Mouse (Mus musculus): ENCODE results near the gene Ggact.

The Ggact gene

GRCm38 (mm10) chr14:122913657-122914056, at the start of gene Ggact:
Ggact (minus strand) TSS chr14:122913757.
- DNase-seq (ENCODE audit: low read depth, low spot score) = no peak

DNA sequence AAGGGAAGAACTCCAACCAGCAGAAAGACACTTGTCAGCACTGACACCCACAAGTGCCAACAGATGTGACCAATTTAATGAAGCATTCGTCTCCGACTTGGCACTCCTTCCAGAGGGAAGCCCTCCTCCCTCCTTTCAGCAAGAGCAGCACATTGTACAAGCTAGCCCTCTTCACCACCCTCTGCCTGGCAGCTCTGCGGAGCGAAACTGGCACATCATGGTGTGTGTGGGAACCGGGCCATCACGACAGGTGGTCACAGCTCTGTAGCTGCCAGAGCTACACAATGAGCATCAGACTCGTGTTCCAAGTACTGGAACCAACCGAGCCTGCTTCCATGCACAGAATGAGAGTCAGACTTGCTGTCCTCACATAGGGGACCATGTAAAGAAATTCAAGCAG, 44.4 kb upstream of the Ggact start:
- no peak for DNase-seq (ENCODE audit: low read depth, low spot score)

- DNase-seq (ENCODE audit: low read depth, low spot score) = peak; percentile 41
Observed at GRCm38 (mm10) chr14:122953331-122953730, 39.8 kb upstream of the Ggact start.

GRCm38 (mm10) chr14:122952556-122952955, 39.0 kb upstream of the Ggact start:
- no peak for DNase-seq (ENCODE audit: low read depth, low spot score)

DNA sequence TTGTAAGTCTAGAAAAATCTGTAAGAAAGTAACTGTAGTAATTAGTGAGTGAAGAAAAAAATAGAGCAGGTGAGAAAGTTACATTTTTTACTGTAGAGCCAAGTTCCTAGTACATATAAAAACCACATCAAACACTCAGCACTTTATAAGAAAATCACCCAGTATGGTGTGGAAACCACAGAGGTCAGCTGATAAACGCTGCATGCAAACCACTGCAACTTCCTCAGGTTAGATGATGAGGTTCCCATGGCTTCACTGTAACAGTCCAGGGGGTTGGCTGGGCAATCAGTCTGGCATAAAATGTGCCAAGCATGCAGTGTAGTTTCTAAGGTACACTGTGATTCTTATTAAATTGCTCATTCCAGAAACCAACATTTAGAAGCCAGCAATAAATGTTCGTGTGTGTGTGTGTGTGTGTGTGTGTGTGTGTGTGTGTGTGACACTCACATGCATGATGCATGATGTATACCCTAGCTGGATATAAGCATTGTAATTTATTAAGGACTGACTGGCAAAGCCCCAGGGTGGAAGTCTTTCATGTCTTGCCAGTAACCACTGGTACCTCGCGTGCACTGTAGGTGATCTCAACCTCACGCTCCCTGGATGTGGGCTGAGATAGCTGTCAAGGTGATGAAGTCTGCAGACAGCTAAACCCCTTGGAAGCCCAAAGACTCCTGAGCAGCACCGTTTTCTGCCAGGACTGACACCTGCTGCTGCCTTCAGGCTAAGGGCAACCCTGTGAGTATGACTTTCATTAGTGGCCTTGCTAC, 38.3 kb upstream of the Ggact start:
- no peak for DNase-seq (ENCODE audit: low read depth, low spot score)

DNA sequence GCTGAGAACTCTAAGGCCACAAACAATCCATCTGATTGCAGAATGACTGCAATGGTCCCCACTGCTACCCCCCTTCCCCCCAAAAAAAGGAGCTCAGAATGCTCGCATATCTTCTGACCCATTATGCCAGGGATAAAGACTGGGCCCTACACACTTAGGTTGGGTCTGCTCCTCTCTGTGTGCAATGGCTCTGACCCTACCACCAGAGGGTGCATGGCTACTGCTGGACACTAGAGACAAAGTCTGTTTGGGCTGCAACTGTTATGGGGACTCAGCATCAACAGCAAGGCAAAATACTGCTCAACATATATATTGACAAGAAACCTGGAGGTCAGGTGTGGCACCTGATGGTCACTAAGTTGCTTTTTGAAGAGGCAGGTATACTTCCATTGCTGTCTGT, 37.4 kb upstream of the Ggact start:
- no peak for DNase-seq (ENCODE audit: low read depth, low spot score)

DNA sequence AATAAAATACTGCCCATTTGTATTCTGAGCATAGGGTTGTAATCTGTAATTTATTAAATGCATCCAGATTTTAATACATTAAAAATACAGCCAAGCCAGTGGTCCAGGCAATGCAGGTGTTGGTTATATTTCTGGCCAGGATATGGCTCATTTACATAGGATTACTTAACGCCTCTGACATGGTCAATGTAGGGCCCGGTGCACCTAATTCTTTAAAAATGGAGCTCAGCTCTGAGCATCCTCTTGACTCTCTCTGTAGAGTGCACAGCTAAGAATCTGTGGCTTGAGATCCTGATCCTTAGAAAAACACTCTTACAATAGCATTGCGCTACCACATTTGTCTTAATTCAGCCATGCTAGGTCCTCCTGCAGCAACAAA, 29.9 kb upstream of the Ggact start:
- no peak for DNase-seq (ENCODE audit: low read depth, low spot score)

DNA sequence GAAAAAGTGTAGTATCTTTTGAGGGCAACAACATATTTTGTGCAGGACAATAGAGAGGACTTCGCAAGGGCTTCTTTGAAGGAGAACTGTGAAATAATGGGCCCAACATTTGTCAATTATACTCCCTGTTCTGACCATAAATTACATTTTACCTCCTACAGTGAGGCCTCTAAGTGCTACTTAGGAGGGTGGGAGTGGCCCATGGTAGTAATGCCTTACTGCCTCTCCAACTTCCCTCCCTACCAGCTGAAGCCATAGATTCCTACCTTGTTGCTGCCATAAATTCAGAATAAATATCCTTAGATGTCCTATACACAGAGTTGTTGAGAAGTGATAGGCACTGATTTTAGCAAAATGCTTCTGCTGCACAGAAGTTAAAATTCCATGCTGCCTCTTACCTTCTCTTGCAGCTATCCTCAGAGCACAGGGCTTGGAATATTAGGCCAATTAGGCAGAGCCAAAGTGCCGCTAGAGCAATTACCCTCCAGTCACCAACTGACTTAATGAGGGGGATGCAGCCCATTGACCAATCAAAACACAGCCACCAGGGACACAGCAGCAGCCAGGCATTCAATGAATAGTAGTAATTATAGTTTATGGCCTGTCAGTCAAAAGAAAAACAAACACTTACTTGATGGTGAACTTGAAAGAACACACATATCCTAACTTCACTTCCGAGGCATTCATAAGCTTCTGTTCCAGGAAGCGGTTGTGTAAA, 29.4 kb upstream of the Ggact start:
- no peak for DNase-seq (ENCODE audit: low read depth, low spot score)

- no peak for DNase-seq (ENCODE audit: low read depth, low spot score)
Observed at GRCm38 (mm10) chr14:122936460-122936859, 22.9 kb upstream of the Ggact start.

DNA sequence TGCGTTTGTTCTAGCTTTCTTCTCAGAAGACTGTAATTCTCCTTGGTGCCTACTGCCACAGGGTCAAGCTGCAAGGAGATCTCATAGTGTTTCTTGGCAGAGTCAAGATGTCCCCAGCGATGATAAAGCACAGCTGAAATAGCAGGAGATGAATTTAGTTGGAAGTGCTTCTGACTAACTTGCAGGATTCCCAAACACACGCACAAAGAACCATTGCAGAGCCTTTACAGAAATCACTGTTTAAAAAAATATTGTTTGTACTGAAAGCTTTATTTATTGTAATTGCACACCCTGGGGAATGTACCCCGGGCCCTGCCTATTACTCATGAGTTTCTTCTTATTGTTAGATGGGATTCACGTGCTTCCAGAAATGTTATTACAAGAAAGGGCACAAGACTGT, 6.5 kb upstream of the Ggact start:
- no peak for DNase-seq (ENCODE audit: low read depth, low spot score)

DNA sequence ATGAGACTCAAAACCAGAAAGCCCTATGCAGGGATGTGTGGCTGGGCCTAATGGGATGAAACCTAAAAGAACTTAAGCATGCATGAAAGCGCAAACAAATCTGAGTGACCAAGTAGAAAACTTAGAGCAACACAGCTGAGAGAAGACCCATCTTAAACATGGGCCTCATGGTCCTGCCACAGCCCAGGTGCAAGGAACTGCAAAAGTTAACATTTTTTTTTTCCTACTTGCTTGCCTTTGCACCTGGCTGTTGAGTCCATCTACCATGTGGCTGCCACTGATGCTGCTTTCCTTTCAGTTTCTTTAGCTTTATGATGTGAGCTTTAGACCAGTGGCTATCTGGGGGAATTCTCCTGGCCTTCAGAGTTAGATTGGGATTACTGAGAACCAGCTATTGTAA, 4.1 kb upstream of the Ggact start:
- DNase-seq (ENCODE audit: low read depth, low spot score) = no peak

DNA sequence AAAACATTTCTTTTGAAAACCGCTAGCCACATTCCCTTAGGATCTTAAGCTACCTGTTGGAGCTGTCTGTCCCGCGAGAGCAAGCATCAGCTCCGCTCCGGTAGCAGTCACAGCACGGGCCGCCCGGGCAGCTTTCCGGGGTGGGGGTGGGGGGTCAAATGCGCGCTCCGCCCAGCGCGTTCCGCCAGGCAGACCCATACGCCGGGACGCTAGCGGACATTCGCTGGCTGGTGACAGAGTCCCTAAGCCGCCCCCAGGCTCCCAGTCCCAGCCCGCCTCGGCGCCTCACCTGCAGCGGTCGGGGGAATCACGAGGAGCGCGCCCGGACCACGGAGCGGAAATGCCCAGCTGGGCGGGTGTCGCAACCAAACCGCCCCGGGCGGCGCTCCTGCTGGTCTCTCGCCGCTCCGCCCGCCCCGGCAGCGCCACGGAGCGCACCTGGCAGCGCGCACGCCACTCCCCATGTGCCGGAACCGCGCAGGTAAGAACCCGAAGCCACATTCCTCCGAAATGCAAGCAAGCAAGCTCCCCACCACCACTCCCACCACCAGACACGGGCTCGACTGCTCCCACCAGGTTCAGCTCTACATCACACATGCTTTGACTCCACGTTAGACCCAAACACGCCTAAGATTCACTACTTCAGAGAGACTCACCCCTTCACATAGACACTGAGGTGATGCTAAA, 602 bp downstream of the Ggact start:
- peak; percentile 29 for DNase-seq (ENCODE audit: low read depth, low spot score)

GRCm38 (mm10) chr14:122912137-122912536, 1.4 kb downstream of the Ggact start:
- DNase-seq (ENCODE audit: low read depth, low spot score) = no peak

- DNase-seq (ENCODE audit: low read depth, low spot score) = no peak
Observed at GRCm38 (mm10) chr14:122911265-122911664, 2.3 kb downstream of the Ggact start.

DNA sequence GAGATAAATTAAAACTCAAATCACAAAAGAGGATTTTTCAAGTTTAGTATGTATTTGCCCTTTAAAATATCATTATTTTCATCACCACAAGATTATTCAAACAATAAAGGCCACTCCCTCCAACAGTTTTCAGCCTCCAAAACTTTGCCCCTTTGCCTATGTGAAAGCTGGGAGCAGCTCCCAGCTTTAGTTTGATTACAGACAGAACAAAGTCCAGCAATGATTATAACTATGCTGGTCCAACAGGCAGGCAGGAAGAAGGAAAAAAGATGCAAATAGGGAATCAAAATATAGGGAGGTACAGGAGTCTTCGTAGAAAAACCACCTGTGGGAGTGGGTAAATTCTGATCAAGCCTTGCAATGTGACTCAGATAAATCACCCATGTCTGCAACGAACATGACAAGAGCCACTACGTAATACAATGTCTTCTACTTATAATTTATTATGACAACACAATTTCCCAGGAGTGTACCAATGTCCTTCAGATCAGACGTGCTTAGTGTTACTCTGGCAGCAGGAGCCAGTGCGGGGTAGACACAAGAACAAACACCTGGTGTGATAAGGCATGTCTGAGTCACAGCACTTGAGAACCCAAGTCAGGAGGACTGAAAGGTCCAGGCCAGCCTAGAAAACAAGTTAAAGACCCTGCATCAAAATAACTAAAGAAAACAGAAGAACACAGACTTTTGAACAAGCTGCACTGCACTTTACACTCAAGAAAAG, 4.0 kb downstream of the Ggact start:
- no peak for DNase-seq (ENCODE audit: low read depth, low spot score)

DNA sequence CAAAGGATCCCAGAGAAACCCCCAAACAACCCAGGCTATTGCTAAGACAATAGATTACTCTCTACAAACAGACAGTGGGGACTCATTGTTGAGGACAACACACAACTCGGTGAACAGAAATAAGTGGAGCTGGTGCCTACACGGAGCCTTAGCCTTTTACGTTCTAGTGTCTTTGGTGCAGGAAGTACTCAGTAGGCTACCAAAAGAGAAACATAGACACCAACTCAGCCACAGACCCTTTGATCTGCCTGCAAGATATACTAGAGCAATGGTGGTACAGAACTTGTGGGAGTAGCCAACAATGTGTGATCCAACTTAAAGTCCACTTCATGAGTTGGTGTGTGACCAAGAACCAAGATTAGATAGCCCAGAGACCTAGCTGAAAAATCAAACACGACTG, 5.5 kb downstream of the Ggact start:
- no peak for DNase-seq (ENCODE audit: low read depth, low spot score)

GRCm38 (mm10) chr14:122905007-122905406, 8.6 kb downstream of the Ggact start:
- no peak for DNase-seq (ENCODE audit: low read depth, low spot score)

- DNase-seq (ENCODE audit: low read depth, low spot score) = no peak
Observed at GRCm38 (mm10) chr14:122903923-122904351, 9.6 kb downstream of the Ggact start.

DNA sequence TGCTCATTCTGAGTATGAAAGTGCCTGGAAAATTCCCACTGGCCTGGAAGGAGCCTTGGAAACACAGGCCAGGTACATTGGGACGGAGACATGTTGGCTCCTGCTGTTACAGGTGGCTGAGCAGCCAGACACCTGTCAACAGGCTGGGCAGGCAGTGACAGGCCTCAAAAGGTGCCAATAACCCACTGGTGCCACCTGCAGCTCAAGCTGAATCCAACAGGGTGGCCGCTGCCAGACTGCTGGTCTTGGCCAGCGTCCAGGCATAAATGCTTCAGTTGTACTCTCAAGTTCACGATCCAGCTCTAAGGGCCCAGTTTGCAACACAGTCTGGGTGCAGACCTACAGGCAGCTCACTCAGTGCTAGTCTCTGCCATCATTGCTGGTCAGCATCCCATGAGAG, 10.7 kb downstream of the Ggact start:
- no peak for DNase-seq (ENCODE audit: low read depth, low spot score)

DNA sequence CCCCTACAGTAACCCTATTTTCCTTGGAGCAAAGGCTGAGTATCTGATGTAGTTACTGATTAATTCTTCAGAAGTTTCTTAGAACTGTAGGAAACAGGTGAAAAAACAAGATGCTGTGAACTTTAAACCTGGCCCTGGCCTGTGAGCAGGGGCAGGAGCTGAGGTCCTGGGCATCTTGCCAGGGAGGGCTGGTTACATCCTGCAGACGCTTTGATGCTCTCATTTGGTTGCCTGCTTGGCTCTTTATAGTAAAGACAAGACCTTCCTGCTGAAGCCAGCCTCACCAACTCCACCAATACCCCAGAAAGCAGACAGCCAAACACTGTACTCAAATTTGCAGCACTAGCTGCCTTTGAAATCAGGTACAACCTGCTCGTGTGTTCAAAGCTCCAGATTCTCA, 11.4 kb downstream of the Ggact start:
- no peak for DNase-seq (ENCODE audit: low read depth, low spot score)

DNA sequence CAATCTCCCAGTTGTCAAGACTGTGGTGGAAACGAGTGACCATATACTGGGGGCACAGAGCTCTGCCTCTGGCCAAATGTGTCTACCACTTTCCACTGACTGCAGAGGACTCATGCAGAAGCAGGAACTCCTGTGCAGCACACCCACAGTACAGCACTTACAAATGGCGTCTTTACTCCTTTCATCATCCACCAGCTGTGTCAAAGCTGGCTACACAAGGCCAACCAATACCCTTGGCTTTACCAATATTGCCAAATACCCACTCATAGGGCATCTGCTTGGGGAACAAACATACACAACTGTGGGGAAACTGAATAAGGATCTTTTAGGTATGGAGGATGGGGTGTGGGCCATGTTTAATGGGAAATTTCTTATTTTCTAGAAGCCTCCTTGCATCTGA, 11.8 kb downstream of the Ggact start:
- no peak for DNase-seq (ENCODE audit: low read depth, low spot score)

DNA sequence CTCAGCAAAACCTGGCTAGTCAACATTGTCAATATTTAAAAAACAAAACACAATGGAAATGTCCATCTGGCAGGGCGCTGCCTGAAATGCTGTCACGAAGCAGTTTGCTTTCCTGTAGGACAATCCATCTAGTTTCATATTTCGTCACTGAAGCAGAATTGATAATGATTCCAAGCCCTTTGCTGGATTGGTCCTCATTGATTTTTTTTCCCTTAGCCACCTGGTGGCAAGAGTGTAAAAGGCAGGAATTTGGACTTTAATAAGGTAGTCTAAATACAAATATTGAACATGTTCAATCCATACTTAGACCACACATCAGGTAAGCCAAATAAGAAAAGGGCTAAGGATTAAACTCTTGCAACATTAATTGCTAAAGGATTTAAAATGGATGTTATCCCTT, 12.4 kb downstream of the Ggact start:
- no peak for DNase-seq (ENCODE audit: low read depth, low spot score)

All from embryo, embryonic 11.5 days (tissue).